ENCODE assay signal across 9 mouse cellular contexts in the genomic region with DNA sequence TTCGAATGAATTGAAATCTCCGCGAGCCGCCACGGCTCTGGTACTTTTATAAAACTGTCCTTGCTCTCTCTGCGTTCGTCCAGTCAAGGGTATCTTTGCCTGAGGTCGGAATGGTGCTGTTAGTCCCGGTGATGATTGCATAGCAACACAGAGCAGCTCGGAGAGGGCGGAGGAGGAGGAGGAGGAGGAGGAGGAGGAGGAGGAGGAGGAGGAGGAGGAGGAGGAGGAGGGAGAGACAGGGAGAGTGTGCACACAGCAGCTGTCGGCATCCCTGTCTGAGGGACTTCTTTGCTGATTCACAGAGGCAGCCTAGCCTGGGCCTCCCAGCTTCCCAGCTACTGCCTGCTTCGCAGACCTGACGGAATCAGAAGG. TPM values are rescaled to one million over a fixed set of nuclear protein-coding genes. Genes with fewer than 3 reads are reported as not detected.
DNase-seq lines count a peak whose midpoint lies in the region; ATAC-seq and TF ChIP-seq lines count a peak whose summit lies in the region.
"Had no signal": no experiment of that assay in that cellular context is flagged by ENCODE, and none has a peak within 500 bp of the region (broad histone marks: within the 10 kb centered on the region; RNA-seq: fewer than 3 reads in every experiment).

No protein-coding gene starts in this region.

- no peak for TF ChIP-seq POLR2A in bone marrow macrophage, adult 2 months (IDR thresholded peaks at IDR 0.05; ENCODE audit: borderline replicate concordance, low read depth, low read length)

- H3K27ac ChIP-seq in heart, embryonic 10.5 days, result peak overlapping the region; percentile 32; the same call in 1 of the 2 replicates
- no peak overlapping the region for H3K27ac ChIP-seq in bone marrow macrophage, adult 2 months (ENCODE audit: insufficient read depth, low read depth, low read length)
- peak overlapping the region; percentile 44; the same call in 1 of the 2 replicates for H3K27ac ChIP-seq in embryonic facial prominence, embryonic 15.5 days (replicated peaks)
- no peak overlapping the region for H3K27ac ChIP-seq in intestine, postnatal 0 days (ENCODE audit: low read depth, low read length)
- H3K27ac ChIP-seq in neural tube, embryonic 11.5 days (ENCODE audit: low read depth, low read length), result no peak overlapping the region

- H3K9me3 ChIP-seq in heart, embryonic 10.5 days, result no peaks in the 10 kb centered on the region
- no peaks in the 10 kb centered on the region for H3K9me3 ChIP-seq in embryonic facial prominence, embryonic 15.5 days (replicated peaks)
- H3K9me3 ChIP-seq in intestine, postnatal 0 days (ENCODE audit: control insufficient read depth), result no peaks in the 10 kb centered on the region
- H3K9me3 ChIP-seq in neural tube, embryonic 11.5 days (ENCODE audit: control insufficient read depth, low read length), result no peaks in the 10 kb centered on the region
- H3K9me3 ChIP-seq: G1E had no signal

- H3K36me3 ChIP-seq in heart, embryonic 10.5 days, result no peaks in the 10 kb centered on the region
- no peaks in the 10 kb centered on the region for H3K36me3 ChIP-seq in embryonic facial prominence, embryonic 15.5 days
- no peaks in the 10 kb centered on the region for H3K36me3 ChIP-seq in intestine, postnatal 0 days (ENCODE audit: control insufficient read depth, insufficient read depth)
- H3K36me3 ChIP-seq in neural tube, embryonic 11.5 days (ENCODE audit: control insufficient read depth, insufficient read depth, low read length), result no peaks in the 10 kb centered on the region
- H3K36me3 ChIP-seq: G1E had no signal

- 0 out of 2 replicates have a peak, but pooled peaks cover 4% of the 10 kb centered on the region for H3K27me3 ChIP-seq in heart, embryonic 10.5 days (ENCODE audit: insufficient read depth, poor library complexity, severe bottlenecking)
- H3K27me3 ChIP-seq in embryonic facial prominence, embryonic 15.5 days, result no peaks in the 10 kb centered on the region
- no peaks in the 10 kb centered on the region for H3K27me3 ChIP-seq in intestine, postnatal 0 days (replicated peaks; ENCODE audit: control insufficient read depth, insufficient read depth, low read length)
- no peaks in the 10 kb centered on the region for H3K27me3 ChIP-seq in neural tube, embryonic 11.5 days (ENCODE audit: control insufficient read depth, insufficient read depth, low read length)

- TF ChIP-seq CTCF in bone marrow macrophage, adult 2 months (IDR thresholded peaks at IDR 0.05; ENCODE audit: low read depth, low read length), result no peak
- TF ChIP-seq CTCF in intestine, postnatal 0 days (IDR thresholded peaks at IDR 0.05; ENCODE audit: low read depth), result no peak

- no peak for DNase-seq in heart, embryonic 10.5 days (ENCODE audit: low spot score)
- no peak for DNase-seq in heart, postnatal 14 days
- DNase-seq in neural tube, embryonic 11.5 days (ENCODE audit: low spot score), result peak; percentile 28
- no peak for DNase-seq in adipocyte (ENCODE audit: low spot score)
- no peak for DNase-seq in lung, postnatal 25 days (ENCODE audit: low spot score)

- 0 out of 2 replicates have a peak, but pooled peaks have one; percentile 24 for ATAC-seq in embryonic facial prominence, embryonic 15.5 days (ENCODE audit: insufficient number of reproducible peaks, low FRiP score, low TSS enrichment, low read depth)
- ATAC-seq in intestine, postnatal 0 days, result no peak
- peak; percentile 76 for ATAC-seq in neural tube, embryonic 11.5 days (ENCODE audit: insufficient read depth, low FRiP score, low TSS enrichment)

- no peaks in the 10 kb centered on the region for H3K4me1 ChIP-seq in heart, embryonic 10.5 days
- no peaks in the 10 kb centered on the region for H3K4me1 ChIP-seq in bone marrow macrophage, adult 2 months (ENCODE audit: control insufficient read depth, insufficient read depth, low read length)
- no peaks in the 10 kb centered on the region for H3K4me1 ChIP-seq in embryonic facial prominence, embryonic 15.5 days
- no peaks in the 10 kb centered on the region for H3K4me1 ChIP-seq in intestine, postnatal 0 days (replicated peaks; ENCODE audit: control insufficient read depth, insufficient read depth, low read length)
- H3K4me1 ChIP-seq in neural tube, embryonic 11.5 days (ENCODE audit: control insufficient read depth, insufficient read depth, low read length), result no peaks in the 10 kb centered on the region

- intact Hi-C loops in heart, postnatal 14 days (cut with DNase I), result no loop called here

- WGBS in heart, embryonic 10.5 days, result 29% methylated on average over 12 of the region's 14 CpGs
- 29% methylated on average over 9 of the region's 14 CpGs for WGBS in embryonic facial prominence, embryonic 15.5 days
- WGBS in intestine, postnatal 0 days, result 29% methylated on average over 12 of the region's 14 CpGs
- WGBS in neural tube, embryonic 11.5 days, result 24% methylated on average over 12 of the region's 14 CpGs

- H3K4me3 ChIP-seq in heart, embryonic 10.5 days, result peak overlapping the region; percentile 47
- peak overlapping the region; percentile 35 for H3K4me3 ChIP-seq in bone marrow macrophage, adult 2 months (ENCODE audit: insufficient read depth, low read length)
- peak overlapping the region; percentile 40 for H3K4me3 ChIP-seq in embryonic facial prominence, embryonic 15.5 days (replicated peaks)
- peak overlapping the region; percentile 32 for H3K4me3 ChIP-seq in intestine, postnatal 0 days (ENCODE audit: low read depth, low read length)
- H3K4me3 ChIP-seq in neural tube, embryonic 11.5 days (ENCODE audit: low read depth, low read length), result peak overlapping the region; percentile 28

- peak overlapping the region; percentile 47 for H3K4me2 ChIP-seq in embryonic facial prominence, embryonic 15.5 days (replicated peaks)
- H3K4me2 ChIP-seq in intestine, postnatal 0 days (replicated peaks; ENCODE audit: low read depth), result peak overlapping the region; percentile 60
- H3K4me2 ChIP-seq in neural tube, embryonic 11.5 days (ENCODE audit: low read depth), result peak overlapping the region; percentile 43

- H3K9ac ChIP-seq in embryonic facial prominence, embryonic 15.5 days, result no peak overlapping the region
- H3K9ac ChIP-seq in intestine, postnatal 0 days (ENCODE audit: low read depth, low read length), result no peak overlapping the region
- H3K9ac ChIP-seq in neural tube, embryonic 11.5 days (ENCODE audit: low read length), result peak overlapping the region; percentile 43

RNA-seq across cellular contexts. Expression of a gene that starts 0.2 kb away (rescaled TPM):
- 0.55 and 0.83 TPM in 2 replicates for polyA plus RNA-seq in heart, embryonic 10.5 days (2016; fragmentation: Nextera tagmentation; extraction: Ambion mirVana)
- under 1 TPM; 0.29 to 0.93 TPM for total RNA-seq in heart, postnatal 14 days (2021)
- 0.15 and 0.23 TPM in 2 replicates for polyA plus RNA-seq in bone marrow macrophage, adult 2 months (2012; ENCODE audit: insufficient read depth, insufficient read length, missing spikeins)
- 3.9 and 4.1 TPM in 2 replicates for polyA plus RNA-seq in embryonic facial prominence, embryonic 15.5 days (2015; fragmentation: Nextera tagmentation; extraction: Ambion mirVana)
- 0.16 and 0.34 TPM in 2 replicates for polyA plus RNA-seq in intestine, postnatal 0 days (2015; fragmentation: Nextera tagmentation; extraction: Ambion mirVana)
- polyA plus RNA-seq in neural tube, embryonic 11.5 days (2014; fragmentation: Nextera tagmentation; extraction: Ambion mirVana), result 7.3 and 7.6 TPM in 2 replicates

Comparison
In these comparisons a context has a peak if more than half of its experiments do, and no peak if none do; other contexts are left out.
1. H3K27ac ChIP-seq: peak in heart, embryonic 10.5 days (single experiment) and embryonic facial prominence, embryonic 15.5 days (single experiment); none in bone marrow macrophage, adult 2 months (single experiment), intestine, postnatal 0 days (single experiment) and neural tube, embryonic 11.5 days (single experiment).
2. Peak in every context shown above with its lines, with median percentiles within 50 percentile points of each other: H3K4me3 ChIP-seq and H3K4me2 ChIP-seq.